Mouse (Mus musculus) myocyte (in vitro differentiated cells): ENCODE measurements around the gene Tmem62. TPM values are rescaled to one million over a fixed set of nuclear protein-coding genes. Genes with fewer than 3 reads are reported as not detected.
A peak's percentile ranks its signal among the peaks of the same experiment; 100 is the strongest.
"Not testable (repeated sequence)": the region's sequence is repeated elsewhere in the genome, so short reads cannot be mapped to it uniquely, and the experiment has no call there.

ENCODE experiments used
- H3K27me3 ChIP-seq: one replicate; pipeline ENCODE4 v1.6.1; 2011; ENCODE audit not compliant: control insufficient read depth, insufficient read depth, insufficient read length
- H3K36me3 ChIP-seq: one replicate; pipeline ENCODE4 v1.6.1; 2011; ENCODE audit not compliant: control insufficient read depth, insufficient read depth
- H3K4me2 ChIP-seq: one replicate; pipeline ENCODE4 v1.6.1; 2011; ENCODE audit warnings: low read depth, control low read depth
- H3K4me3 ChIP-seq: one replicate; pipeline ENCODE4 v1.5.1; 2011; ENCODE audit warnings: mild to moderate bottlenecking, control low read depth, moderate library complexity
- H3K79me2 ChIP-seq: one replicate; pipeline ENCODE4 v1.6.1; 2011; ENCODE audit not compliant: control insufficient read depth, insufficient read depth
- H3ac ChIP-seq: one replicate; pipeline ENCODE4 v1.6.1; 2011; ENCODE audit not compliant: control insufficient read depth, insufficient read length
- CEBPB ChIP-seq: IDR thresholded peaks from 2 replicates; pipeline ENCODE4 v1.6.1; 2011; ENCODE audit warnings: mild to moderate bottlenecking, moderate library complexity; ENCODE audit not compliant: poor library complexity, insufficient read depth, severe bottlenecking
- E2F4 ChIP-seq: IDR thresholded peaks from one replicate; pipeline ENCODE4 v1.6.1; 2011; ENCODE audit warnings: mild to moderate bottlenecking, control low read depth, moderate library complexity; ENCODE audit not compliant: insufficient read depth
- MAX ChIP-seq: IDR thresholded peaks from one replicate; pipeline ENCODE4 v1.6.1; 2011; ENCODE audit warnings: low read depth, mild to moderate bottlenecking, control low read depth
- MYOD1 ChIP-seq, 3 experiments: IDR thresholded peaks; one replicate each; pipeline ENCODE4 v1.6.1; 2011; ENCODE audit warnings: control low read depth in 2 of 3, low read depth in 2 of 3, mild to moderate bottlenecking in 2 of 3, moderate library complexity in 1 of 3; ENCODE audit not compliant: insufficient read length in 2 of 3, control insufficient read depth in 1 of 3
- MYOG ChIP-seq, 3 experiments: IDR thresholded peaks; one replicate each; pipeline ENCODE4 v1.6.1; 2011; ENCODE audit warnings: control low read depth in 2 of 3, low read depth in 2 of 3, mild to moderate bottlenecking in 2 of 3; ENCODE audit not compliant: insufficient read length in 2 of 3, control insufficient read depth in 1 of 3, insufficient read depth in 1 of 3
- POLR2A ChIP-seq: IDR thresholded peaks from one replicate; pipeline ENCODE4 v1.6.1; 2011; ENCODE audit warnings: low read depth, mild to moderate bottlenecking, control low read depth, moderate library complexity; ENCODE audit not compliant: insufficient read length
- POLR2AphosphoS2 ChIP-seq: IDR thresholded peaks from one replicate; pipeline ENCODE4 v1.6.1; 2011; ENCODE audit warnings: low read depth, control low read depth; ENCODE audit not compliant: insufficient read length
- REST ChIP-seq: IDR thresholded peaks from one replicate; pipeline ENCODE4 v1.6.1; 2011; ENCODE audit warnings: mild to moderate bottlenecking, control low read depth, moderate library complexity; ENCODE audit not compliant: insufficient read depth, insufficient read length
- SRF ChIP-seq: IDR thresholded peaks from one replicate; pipeline ENCODE4 v1.6.1; 2011; ENCODE audit warnings: low read depth; ENCODE audit not compliant: control insufficient read depth, insufficient read length
- TCF12 ChIP-seq: IDR thresholded peaks from one replicate; pipeline ENCODE4 v1.6.1; 2011; ENCODE audit warnings: mild to moderate bottlenecking, control low read depth; ENCODE audit not compliant: poor library complexity, insufficient read depth, severe bottlenecking
- TCF3 ChIP-seq: IDR thresholded peaks from one replicate; pipeline ENCODE4 v1.6.1; 2011; ENCODE audit warnings: low read depth, control low read depth; ENCODE audit not compliant: insufficient read length
- USF1 ChIP-seq: IDR thresholded peaks from one replicate; pipeline ENCODE4 v1.6.1; 2011; ENCODE audit warnings: low read depth, mild to moderate bottlenecking, control low read depth, moderate library complexity
- polyA plus RNA-seq: library from polyadenylated mRNA; unstranded; fragments of >200 nt; fragmentation: generic; extraction: Trizol; gene quantifications from one replicate; pipeline ENCODE4 v1.2.1, GENCODE M21; 2012; ENCODE audit warnings: missing spikeins

Tmem62 gene
- polyA plus RNA-seq, 1 experiment = 11.3 TPM

DNA sequence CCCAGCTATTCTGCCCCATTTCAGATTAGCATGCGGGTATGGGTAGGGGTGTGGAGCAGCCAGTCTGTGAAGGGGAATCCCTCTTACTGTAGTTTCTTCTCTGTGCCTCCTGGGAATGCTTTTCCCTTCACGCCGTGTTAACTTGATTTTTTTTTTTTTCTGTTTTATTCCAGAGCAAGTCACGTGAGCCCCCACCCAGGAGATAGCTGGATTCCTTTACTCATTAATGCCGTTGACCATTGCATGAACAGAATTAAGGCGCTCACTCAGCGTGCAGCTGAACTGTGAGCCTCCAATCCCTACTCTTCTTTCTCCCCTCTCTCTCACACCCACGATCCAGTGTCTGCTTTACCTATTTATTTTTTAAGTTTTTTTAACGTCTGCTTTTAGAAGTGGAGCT lies 39.4 kb downstream of the Tmem62 start:
- Histone ChIP-seq H3K4me3 (no peak overlapping the region), H3ac (no peak overlapping the region), H3K79me2 (no peaks in the 10 kb centered on the region), H3K36me3 (peaks cover 10% of the 10 kb centered on the region), H3K4me2 (no peak overlapping the region), H3K27me3 (no peaks in the 10 kb centered on the region)
- TF ChIP-seq TCF12 = no peak
- TF ChIP-seq MAX = no peak
- no peak for TF ChIP-seq POLR2AphosphoS2
- no peak for TF ChIP-seq USF1
- TF ChIP-seq CEBPB = no peak
- no peak for TF ChIP-seq TCF3
- no peak for TF ChIP-seq E2F4

DNA sequence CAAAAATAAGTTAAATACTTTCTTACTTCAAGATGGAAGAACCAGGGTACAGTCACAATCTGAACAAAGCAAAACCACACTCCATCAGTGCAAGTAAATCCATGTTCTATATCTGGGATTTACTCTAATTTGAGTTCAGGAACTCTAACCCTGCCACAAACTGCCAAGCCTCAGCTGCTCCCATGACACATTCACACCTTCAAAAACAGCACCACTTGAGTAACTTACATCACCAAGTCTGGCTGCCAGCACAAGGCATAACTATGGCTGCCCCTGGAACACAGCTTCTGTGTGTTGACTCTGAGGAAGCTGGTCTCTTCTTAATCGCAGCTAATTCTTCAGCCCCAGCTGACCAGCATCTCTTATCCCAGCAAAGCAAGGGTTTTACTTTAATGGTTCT lies 40.3 kb downstream of the Tmem62 start:
- no peaks in the 10 kb centered on the region for H3K27me3 ChIP-seq
- no peak overlapping the region for H3K4me2 ChIP-seq
- no peaks in the 10 kb centered on the region for H3K79me2 ChIP-seq
- H3K4me3 ChIP-seq = no peak overlapping the region
- H3K36me3 ChIP-seq = peaks cover 10% of the 10 kb centered on the region
- TF ChIP-seq E2F4 (no peak), MYOD1 (IDR thresholded peaks at IDR 0.05; ENCODE audit: control insufficient read depth in 1 of 3, insufficient read length in 2 of 3, low read depth in 2 of 3) (peak in 1 of 3 experiments; percentile 30), USF1 (no peak), REST (no peak), SRF (no peak), POLR2A (no peak)
- no peak overlapping the region for H3ac ChIP-seq

DNA sequence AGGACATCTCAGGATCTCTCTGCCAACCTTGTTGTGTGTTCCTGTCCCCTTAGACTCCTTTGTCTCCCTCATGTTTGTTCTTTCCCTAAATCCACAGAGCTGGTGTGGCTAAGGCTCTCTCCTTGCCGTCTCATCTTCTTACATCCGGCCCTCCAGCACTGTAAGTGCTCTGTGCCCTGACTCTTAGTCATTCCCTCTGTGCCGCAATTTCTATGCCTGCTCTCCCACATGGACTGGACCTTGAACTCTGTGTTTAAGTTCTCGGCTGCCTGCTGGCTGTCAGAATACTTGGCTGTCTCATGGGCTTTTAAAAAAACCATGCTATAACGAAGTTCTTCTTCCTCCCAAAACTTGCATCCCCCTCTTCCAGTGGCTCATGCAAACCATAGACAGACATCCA lies 46.1 kb downstream of the Tmem62 start:
- peaks cover 21% of the 10 kb centered on the region for H3K27me3 ChIP-seq
- no peak overlapping the region for H3K4me2 ChIP-seq
- no peaks in the 10 kb centered on the region for H3K36me3 ChIP-seq
- H3ac ChIP-seq = no peak overlapping the region
- H3K79me2 ChIP-seq = no peaks in the 10 kb centered on the region
- no peak overlapping the region for H3K4me3 ChIP-seq
- no peak for TF ChIP-seq POLR2A
- TF ChIP-seq TCF3 = no peak
- no peak for TF ChIP-seq USF1
- TF ChIP-seq MYOG (IDR thresholded peaks at IDR 0.05; ENCODE audit: control insufficient read depth in 1 of 3, insufficient read depth in 1 of 3, insufficient read length in 2 of 3, low read depth in 2 of 3) = no peak
- TF ChIP-seq TCF12 = no peak
- TF ChIP-seq REST = no peak
- no peak for TF ChIP-seq E2F4
- TF ChIP-seq CEBPB = no peak
- TF ChIP-seq SRF = no peak
- TF ChIP-seq POLR2AphosphoS2 = no peak
- TF ChIP-seq MAX = no peak
- no peak for TF ChIP-seq MYOD1 (IDR thresholded peaks at IDR 0.05; ENCODE audit: control insufficient read depth in 1 of 3, insufficient read length in 2 of 3, low read depth in 2 of 3)

DNA sequence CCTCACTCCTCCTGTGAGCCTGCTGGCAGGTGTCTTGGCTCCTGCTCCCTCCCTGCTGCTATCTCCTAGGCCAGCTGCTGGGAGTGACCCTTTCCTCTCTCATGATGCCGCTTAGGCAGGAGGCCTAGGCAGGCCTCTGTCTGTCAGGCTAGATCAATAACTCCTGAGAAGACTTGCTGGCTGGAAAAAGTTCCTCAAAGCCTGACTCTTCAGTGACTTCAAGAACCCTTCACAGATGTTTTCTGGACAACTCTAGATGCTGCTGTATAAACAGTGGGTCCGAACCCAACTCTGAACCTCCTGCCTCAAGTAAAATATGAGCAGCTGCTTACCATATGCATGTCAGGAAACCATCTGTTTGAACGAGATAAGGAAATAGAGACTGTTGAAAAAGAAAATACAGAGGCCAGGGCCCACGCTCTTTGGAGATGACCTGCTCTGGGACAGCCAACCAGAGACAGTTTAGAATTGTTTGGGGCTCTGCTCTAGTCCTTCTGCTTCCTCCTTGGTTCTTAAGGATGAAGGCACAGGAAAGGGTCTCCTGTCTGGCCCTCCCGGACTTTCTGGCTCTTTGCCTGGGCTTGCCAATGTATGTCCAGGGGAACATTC lies 60.0 kb downstream of the Tmem62 start, which contains the start of gene Epb42:
Gene Epb42 (minus strand): TSS at position 340 of the 609 bp plus-strand sequence.
- Histone ChIP-seq H3ac (no peak within 1 kb of the TSS), H3K36me3 (no peaks in the 10 kb centered on the region), H3K4me3 (no peak within 1 kb of the TSS), H3K4me2 (no peak within 1 kb of the TSS), H3K27me3 (peaks cover 4% of the 10 kb centered on the region), H3K79me2 (no peaks in the 10 kb centered on the region)
- TF ChIP-seq E2F4 = no peak
- TF ChIP-seq TCF12 = no peak
- TF ChIP-seq CEBPB = no peak
- no peak for TF ChIP-seq MYOD1 (IDR thresholded peaks at IDR 0.05; ENCODE audit: control insufficient read depth in 1 of 3, insufficient read length in 2 of 3, low read depth in 2 of 3)
- TF ChIP-seq POLR2A = no peak
- TF ChIP-seq TCF3 = no peak
- TF ChIP-seq SRF = no peak
- TF ChIP-seq REST = no peak
- TF ChIP-seq MAX = no peak
- no peak for TF ChIP-seq MYOG (IDR thresholded peaks at IDR 0.05; ENCODE audit: control insufficient read depth in 1 of 3, insufficient read depth in 1 of 3, insufficient read length in 2 of 3, low read depth in 2 of 3)
- TF ChIP-seq USF1 = no peak
- TF ChIP-seq POLR2AphosphoS2 = no peak

DNA sequence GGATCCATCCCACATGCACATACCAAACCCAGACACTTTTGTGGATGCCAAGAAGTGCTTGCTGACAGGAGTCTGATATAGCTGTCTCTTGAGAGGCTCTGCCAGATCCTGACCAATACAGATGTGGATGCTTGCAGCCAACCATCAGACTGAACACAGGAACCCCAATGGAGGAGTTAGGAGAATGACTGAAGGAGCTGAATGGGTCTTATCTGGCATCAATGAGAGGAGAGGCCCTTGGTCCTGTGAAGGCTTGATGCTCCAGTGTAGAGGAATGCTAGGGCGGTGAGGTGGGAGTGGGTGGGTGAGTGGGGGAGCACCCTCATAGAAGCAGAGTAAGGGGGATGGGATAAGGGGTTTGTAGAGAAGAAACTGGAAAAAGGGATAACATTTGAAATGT lies 62.0 kb downstream of the Tmem62 start:
- not testable (repeated sequence) for H3K36me3 ChIP-seq, H3K4me2 ChIP-seq, H3K4me3 ChIP-seq, H3K79me2 ChIP-seq, H3K27me3 ChIP-seq, H3ac ChIP-seq

DNA sequence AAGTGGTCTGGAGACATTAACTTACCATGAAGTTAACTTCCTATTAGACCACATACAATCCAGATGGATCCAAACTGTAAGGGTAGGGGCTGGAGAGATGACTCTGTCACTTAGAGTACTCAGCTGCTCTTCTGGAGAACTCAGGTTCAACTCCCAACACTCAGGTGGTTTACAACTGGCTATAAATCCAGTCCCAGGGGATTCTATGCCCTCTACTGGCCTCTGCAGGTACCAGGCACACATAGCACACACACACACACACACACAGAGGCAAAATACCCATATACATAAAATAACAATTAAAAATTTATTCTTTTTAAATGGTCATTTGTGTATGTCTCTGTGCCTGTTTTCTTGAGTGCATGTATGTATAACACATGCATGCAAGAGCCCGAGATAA lies 62.6 kb downstream of the Tmem62 start:
- Histone ChIP-seq H3K79me2 (no peaks in the 10 kb centered on the region), H3K36me3 (no peaks in the 10 kb centered on the region), H3K4me2 (no peak overlapping the region), H3K27me3 (no peaks in the 10 kb centered on the region), H3ac (no peak overlapping the region), H3K4me3 (no peak overlapping the region)
- TF ChIP-seq POLR2AphosphoS2 = no peak
- TF ChIP-seq USF1 = no peak
- TF ChIP-seq MYOD1 (IDR thresholded peaks at IDR 0.05; ENCODE audit: control insufficient read depth in 1 of 3, insufficient read length in 2 of 3, low read depth in 2 of 3) = no peak
- no peak for TF ChIP-seq MAX
- TF ChIP-seq TCF12 = no peak
- TF ChIP-seq SRF = no peak
- TF ChIP-seq MYOG (IDR thresholded peaks at IDR 0.05; ENCODE audit: control insufficient read depth in 1 of 3, insufficient read depth in 1 of 3, insufficient read length in 2 of 3, low read depth in 2 of 3) = no peak
- TF ChIP-seq REST = no peak
- no peak for TF ChIP-seq CEBPB
- no peak for TF ChIP-seq POLR2A
- no peak for TF ChIP-seq E2F4
- TF ChIP-seq TCF3 = no peak
